Mouse (Mus musculus): Measurements from ENCODE around the gene Nxpe3. TPM values are rescaled to one million over a fixed set of nuclear protein-coding genes. Genes with fewer than 3 reads are reported as not detected.
"Not testable (repeated sequence)": the region's sequence is repeated elsewhere in the genome, so short reads cannot be mapped to it uniquely, and the experiment has no call there.

The Nxpe3 gene
- polyA plus RNA-seq, 1 experiment = 13.1 TPM

GRCm38 (mm10) chr16:55841506-55841905, 53.6 kb downstream of the Nxpe3 start:
- no peak overlapping the region for H3K4me3 ChIP-seq (replicated peaks; ENCODE audit: insufficient read depth, low read depth, low read length)
- H3K4me1 ChIP-seq (ENCODE audit: control insufficient read depth, insufficient read depth, low read length) = no peaks in the 10 kb centered on the region
- H3K27me3 ChIP-seq (ENCODE audit: control insufficient read depth, insufficient read depth, low read length) = no peaks in the 10 kb centered on the region
- H3K27ac ChIP-seq (ENCODE audit: insufficient read depth, low read length) = no peak overlapping the region
- DNase-seq = no peak
- TF ChIP-seq CTCF (IDR thresholded peaks at IDR 0.05; ENCODE audit: borderline replicate concordance, insufficient read depth, low read depth, low read length) (no peak), POLR2A (IDR thresholded peaks at IDR 0.05; ENCODE audit: borderline replicate concordance, insufficient read depth, low read length) (no peak)
- 89% methylated on average over 6 of the region's 6 CpGs for WGBS

- under 1% methylated on average over 40 of the region's 40 CpGs for WGBS
- no peaks in the 10 kb centered on the region for H3K4me1 ChIP-seq (ENCODE audit: control insufficient read depth, insufficient read depth, low read length)
Measured at GRCm38 (mm10) chr16:55838510-55839474, 56.3 kb downstream of the Nxpe3 start, which contains the start of gene Nfkbiz. TSS of gene Nfkbiz (minus strand) at chr16:55838899.

GRCm38 (mm10) chr16:55838129-55838509, 57.0 kb downstream of the Nxpe3 start:
- 11% methylated on average over 3 of the region's 3 CpGs for WGBS
- TF ChIP-seq CTCF (IDR thresholded peaks at IDR 0.05; ENCODE audit: borderline replicate concordance, insufficient read depth, low read depth, low read length) (no peak), POLR2A (IDR thresholded peaks at IDR 0.05; ENCODE audit: borderline replicate concordance, insufficient read depth, low read length) (no peak)
- Histone ChIP-seq H3K4me3 (replicated peaks; ENCODE audit: insufficient read depth, low read depth, low read length) (peak overlapping the region; percentile 91), H3K4me1 (ENCODE audit: control insufficient read depth, insufficient read depth, low read length) (no peaks in the 10 kb centered on the region), H3K27ac (ENCODE audit: insufficient read depth, low read length) (peak overlapping the region; percentile 78; the same call in 1 of the 2 replicates), H3K27me3 (ENCODE audit: control insufficient read depth, insufficient read depth, low read length) (no peaks in the 10 kb centered on the region)
- no peak for DNase-seq

More at GRCm38 (mm10) chr16:55838510-55839474, 56.3 kb downstream of the Nxpe3 start, which contains the start of gene Nfkbiz:
- Histone ChIP-seq H3K4me3 (replicated peaks; ENCODE audit: insufficient read depth, low read depth, low read length) (peak within 1 kb of the TSS; percentile 91), H3K27ac (ENCODE audit: insufficient read depth, low read length) (peak within 1 kb of the TSS; percentile 78), H3K27me3 (ENCODE audit: control insufficient read depth, insufficient read depth, low read length) (no peaks in the 10 kb centered on the region)
- DNase-seq = peak; percentile 89 to 92
- TF ChIP-seq POLR2A (IDR thresholded peaks at IDR 0.05; ENCODE audit: borderline replicate concordance, insufficient read depth, low read length) (peak; percentile 28; the same call in 1 of the 2 replicates), CTCF (IDR thresholded peaks at IDR 0.05; ENCODE audit: borderline replicate concordance, insufficient read depth, low read depth, low read length) (no peak)

- not testable (repeated sequence) for H3K27ac ChIP-seq (ENCODE audit: insufficient read depth, low read length); H3K4me1 ChIP-seq (ENCODE audit: control insufficient read depth, insufficient read depth, low read length); H3K4me3 ChIP-seq (replicated peaks; ENCODE audit: insufficient read depth, low read depth, low read length); H3K27me3 ChIP-seq (ENCODE audit: control insufficient read depth, insufficient read depth, low read length); DNase-seq
- WGBS = 88% methylated on average over 8 of the region's 8 CpGs
Measured at GRCm38 (mm10) chr16:55837653-55838052, 57.4 kb downstream of the Nxpe3 start.

- no peak overlapping the region for H3K4me3 ChIP-seq (replicated peaks; ENCODE audit: insufficient read depth, low read depth, low read length)
- no peak for DNase-seq
- no peaks in the 10 kb centered on the region for H3K27me3 ChIP-seq (ENCODE audit: control insufficient read depth, insufficient read depth, low read length)
- no peaks in the 10 kb centered on the region for H3K4me1 ChIP-seq (ENCODE audit: control insufficient read depth, insufficient read depth, low read length)
- no peak overlapping the region for H3K27ac ChIP-seq (ENCODE audit: insufficient read depth, low read length)
- TF ChIP-seq CTCF (IDR thresholded peaks at IDR 0.05; ENCODE audit: borderline replicate concordance, insufficient read depth, low read depth, low read length) (no peak), POLR2A (IDR thresholded peaks at IDR 0.05; ENCODE audit: borderline replicate concordance, insufficient read depth, low read length) (no peak)
- 79% methylated on average over 2 of the region's 2 CpGs for WGBS
Measured at GRCm38 (mm10) chr16:55837168-55837567, 57.9 kb downstream of the Nxpe3 start.

GRCm38 (mm10) chr16:55835798-55836197, 59.3 kb downstream of the Nxpe3 start:
- Histone ChIP-seq H3K27ac (ENCODE audit: insufficient read depth, low read length) (no peak overlapping the region), H3K4me3 (replicated peaks; ENCODE audit: insufficient read depth, low read depth, low read length) (no peak overlapping the region), H3K4me1 (ENCODE audit: control insufficient read depth, insufficient read depth, low read length) (no peaks in the 10 kb centered on the region), H3K27me3 (ENCODE audit: control insufficient read depth, insufficient read depth, low read length) (no peaks in the 10 kb centered on the region)
- no peak for DNase-seq
- TF ChIP-seq POLR2A (IDR thresholded peaks at IDR 0.05; ENCODE audit: borderline replicate concordance, insufficient read depth, low read length) (no peak), CTCF (IDR thresholded peaks at IDR 0.05; ENCODE audit: borderline replicate concordance, insufficient read depth, low read depth, low read length) (no peak)

- Histone ChIP-seq H3K4me1 (ENCODE audit: control insufficient read depth, insufficient read depth, low read length) (no peaks in the 10 kb centered on the region), H3K4me3 (replicated peaks; ENCODE audit: insufficient read depth, low read depth, low read length) (no peak overlapping the region), H3K27ac (ENCODE audit: insufficient read depth, low read length) (no peak overlapping the region), H3K27me3 (ENCODE audit: control insufficient read depth, insufficient read depth, low read length) (no peaks in the 10 kb centered on the region)
- TF ChIP-seq CTCF (IDR thresholded peaks at IDR 0.05; ENCODE audit: borderline replicate concordance, insufficient read depth, low read depth, low read length) (no peak), POLR2A (IDR thresholded peaks at IDR 0.05; ENCODE audit: borderline replicate concordance, insufficient read depth, low read length) (no peak)
- WGBS = 45% methylated on average over 8 of the region's 8 CpGs
- no peak for DNase-seq
Measured at GRCm38 (mm10) chr16:55832617-55833016, 62.5 kb downstream of the Nxpe3 start.

GRCm38 (mm10) chr16:55832040-55832439, 63.0 kb downstream of the Nxpe3 start:
- WGBS = 93% methylated on average over 6 of the region's 6 CpGs
- TF ChIP-seq CTCF (IDR thresholded peaks at IDR 0.05; ENCODE audit: borderline replicate concordance, insufficient read depth, low read depth, low read length) (no peak), POLR2A (IDR thresholded peaks at IDR 0.05; ENCODE audit: borderline replicate concordance, insufficient read depth, low read length) (no peak)
- no peak for DNase-seq
- no peak overlapping the region for H3K27ac ChIP-seq (ENCODE audit: insufficient read depth, low read length)
- no peaks in the 10 kb centered on the region for H3K4me1 ChIP-seq (ENCODE audit: control insufficient read depth, insufficient read depth, low read length)
- no peak overlapping the region for H3K4me3 ChIP-seq (replicated peaks; ENCODE audit: insufficient read depth, low read depth, low read length)
- no peaks in the 10 kb centered on the region for H3K27me3 ChIP-seq (ENCODE audit: control insufficient read depth, insufficient read depth, low read length)

All from cerebellum, adult 2 months (tissue).